Mouse (Mus musculus) kidney, embryonic 16.5 days (tissue): ENCODE results near the gene Ccnl2. TPM values are rescaled to one million over a fixed set of nuclear protein-coding genes. Genes with fewer than 3 reads are reported as not detected.

Source experiments
- ATAC-seq: fragments of 200-750 bp; cut with Nextera tagmentation; 2 replicates; pipeline ENCODE4 v1.8.0; 2017; ENCODE audit warnings: moderate TSS enrichment; ENCODE audit not compliant: low FRiP score, low TSS enrichment
- H3K27ac ChIP-seq: fragments of 300-500 bp; sonication (generic); 2 replicates; pipeline ENCODE4 v1.5.1; 2014; ENCODE audit warnings: low read length
- H3K27me3 ChIP-seq: fragments of 300-500 bp; sonication (generic); 2 replicates; pipeline ENCODE4 v1.6.1; 2014; ENCODE audit warnings: low read length, control low read depth, mixed read lengths; ENCODE audit not compliant: insufficient read depth
- H3K36me3 ChIP-seq: fragments of 300-500 bp; sonication (generic); 2 replicates; pipeline ENCODE4 v1.6.1; 2014; ENCODE audit warnings: low read length, control low read depth, mixed read lengths; ENCODE audit not compliant: insufficient read depth
- H3K4me1 ChIP-seq: fragments of 300-500 bp; sonication (generic); 2 replicates; pipeline ENCODE4 v1.6.1; 2014; ENCODE audit warnings: low read length, control low read depth, mixed read lengths; ENCODE audit not compliant: insufficient read depth
- H3K4me2 ChIP-seq: fragments of 300-500 bp; sonication (generic); replicated peaks from 2 replicates; pipeline ENCODE4 v1.6.1; 2014; ENCODE audit warnings: low read depth, low read length
- H3K4me3 ChIP-seq: fragments of 300-500 bp; sonication (generic); 2 replicates; pipeline ENCODE4 v1.5.1; 2014; ENCODE audit warnings: mild to moderate bottlenecking, low read length
- H3K9ac ChIP-seq: fragments of 300-500 bp; sonication (generic); replicated peaks from 2 replicates; pipeline ENCODE4 v1.6.1; 2014; ENCODE audit warnings: low read length
- H3K9me3 ChIP-seq: fragments of 300-500 bp; sonication (generic); 2 replicates; pipeline ENCODE4 v1.6.1; 2016; ENCODE audit warnings: low read length, control low read depth
- WGBS: fragments of 180-500 bp; shearing (Covaris S2); extraction: QIAGEN DNeasy Blood & Tissue Kit; methylation state at CpG from one replicate; pipeline ENCODE4 v1.1.7; 2014; 5-methylcytosine and 5-hydroxymethylcytosine counted together
- polyA plus RNA-seq: library from polyadenylated mRNA; unstranded; fragments of >200 nt; fragmentation: Nextera tagmentation; extraction: Ambion mirVana; gene quantifications from 2 replicates; pipeline ENCODE4 v1.2.1, GENCODE M21; 2015

The Ccnl2 gene
- polyA plus RNA-seq, 1 experiment from 2014 or later = 168 TPM

- Histone ChIP-seq H3K4me1 (peaks cover 17% of the 10 kb centered on the region), H3K27me3 (no peaks in the 10 kb centered on the region), H3K27ac (no peak overlapping the region), H3K36me3 (peaks cover 33% of the 10 kb centered on the region), H3K9me3 (no peaks in the 10 kb centered on the region), H3K4me2 (no peak overlapping the region), H3K9ac (no peak overlapping the region), H3K4me3 (no peak overlapping the region)
- 76% methylated on average over 2 of the region's 2 CpGs for WGBS
- ATAC-seq = no peak
Measured at GRCm38 (mm10) chr4:155851951-155852411, 39.7 kb downstream of the Ccnl2 start.

- 89% methylated on average over 9 of the region's 9 CpGs for WGBS
- Histone ChIP-seq H3K9ac (no peak overlapping the region), H3K4me2 (no peak overlapping the region), H3K27me3 (no peaks in the 10 kb centered on the region), H3K9me3 (no peaks in the 10 kb centered on the region), H3K4me3 (no peak overlapping the region), H3K36me3 (peaks cover 45% of the 10 kb centered on the region), H3K27ac (no peak overlapping the region), H3K4me1 (peaks cover 10% of the 10 kb centered on the region)
- no peak for ATAC-seq
Measured at GRCm38 (mm10) chr4:155853421-155853820, 41.1 kb downstream of the Ccnl2 start.

- Histone ChIP-seq H3K36me3 (peaks cover 52% of the 10 kb centered on the region), H3K27me3 (no peaks in the 10 kb centered on the region), H3K4me1 (no peaks in the 10 kb centered on the region), H3K27ac (no peak overlapping the region), H3K9ac (no peak overlapping the region), H3K4me2 (no peak overlapping the region), H3K9me3 (no peaks in the 10 kb centered on the region), H3K4me3 (no peak overlapping the region)
- 95% methylated on average over 12 of the region's 12 CpGs for WGBS
- ATAC-seq = no peak
Measured at GRCm38 (mm10) chr4:155854991-155855390, 42.7 kb downstream of the Ccnl2 start.

DNA sequence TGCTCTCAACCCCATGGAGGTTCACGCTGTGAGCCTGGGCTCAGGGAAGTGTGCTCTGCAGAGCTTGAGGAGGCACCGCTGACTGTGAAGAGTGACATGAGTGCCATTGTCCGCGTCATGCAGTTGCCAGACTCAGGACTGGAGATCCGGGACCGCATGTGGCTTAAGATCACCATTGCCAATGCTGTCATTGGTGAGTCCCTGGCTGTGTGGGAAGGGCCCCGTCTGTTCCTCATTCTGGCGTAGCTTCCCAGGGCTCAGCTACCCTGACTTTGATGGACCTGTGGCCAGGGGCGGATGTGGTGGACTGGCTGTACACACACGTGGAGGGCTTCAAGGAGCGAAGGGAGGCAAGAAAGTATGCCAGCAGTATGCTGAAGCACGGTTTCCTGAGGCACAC is 43.8 kb downstream of the Ccnl2 start:
- no peak overlapping the region for H3K9ac ChIP-seq
- 93% methylated on average over 12 of the region's 12 CpGs for WGBS
- no peak overlapping the region for H3K4me3 ChIP-seq

DNA sequence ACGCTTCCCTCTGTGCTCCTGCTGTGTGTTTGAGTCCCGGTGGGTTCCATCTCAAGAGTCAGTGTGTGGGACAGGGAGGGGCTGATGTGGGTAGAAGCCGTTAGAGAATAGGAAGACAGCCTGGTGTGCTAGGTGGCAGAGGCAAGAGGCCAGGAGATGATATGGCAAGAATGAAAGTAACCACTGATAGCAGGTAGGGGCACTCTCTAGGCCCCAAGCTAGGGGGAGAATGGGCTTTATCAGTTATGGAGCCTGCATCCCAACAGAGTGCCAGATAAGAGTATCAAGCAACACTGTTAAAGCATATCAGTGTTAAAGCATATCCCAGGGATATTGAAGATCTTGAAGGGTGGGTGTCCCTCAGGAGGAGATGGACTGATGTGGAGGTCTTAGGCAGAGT is 44.6 kb downstream of the Ccnl2 start:
- H3K9me3 ChIP-seq = no peaks in the 10 kb centered on the region
- no peak for ATAC-seq
- no peak overlapping the region for H3K9ac ChIP-seq
- H3K4me1 ChIP-seq = no peaks in the 10 kb centered on the region
- H3K27me3 ChIP-seq = no peaks in the 10 kb centered on the region
- peaks cover 55% of the 10 kb centered on the region for H3K36me3 ChIP-seq
- 75% methylated on average over 3 of the region's 3 CpGs for WGBS
- no peak overlapping the region for H3K4me3 ChIP-seq
- H3K4me2 ChIP-seq = no peak overlapping the region
- no peak overlapping the region for H3K27ac ChIP-seq

More for the DNA sequence above, 43.8 kb downstream of the Ccnl2 start:
- H3K27me3 ChIP-seq = no peaks in the 10 kb centered on the region
- peaks cover 52% of the 10 kb centered on the region for H3K36me3 ChIP-seq
- no peak for ATAC-seq
- no peak overlapping the region for H3K4me2 ChIP-seq
- no peak overlapping the region for H3K27ac ChIP-seq
- H3K4me1 ChIP-seq = no peaks in the 10 kb centered on the region
- no peaks in the 10 kb centered on the region for H3K9me3 ChIP-seq

DNA sequence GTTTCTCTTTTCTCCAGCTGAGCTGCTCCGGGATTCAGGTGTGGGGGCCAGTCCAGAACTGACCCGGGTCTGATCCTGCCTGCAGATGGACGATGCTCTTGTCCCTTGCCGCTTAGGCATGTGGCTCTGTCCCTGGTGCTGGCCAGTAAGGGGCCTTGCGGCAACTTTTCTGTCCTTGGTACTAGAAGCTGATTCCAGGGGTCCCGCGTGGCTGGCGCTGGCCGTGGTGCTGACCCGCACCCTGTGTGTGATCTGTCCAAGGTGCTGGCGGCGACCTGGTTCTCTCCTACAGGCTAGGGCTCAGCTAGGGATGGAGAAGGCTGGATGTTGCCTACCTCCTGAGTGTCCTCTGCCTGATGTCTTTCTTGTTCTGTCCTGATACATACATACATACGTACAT is 47.0 kb downstream of the Ccnl2 start:
- H3K4me3 ChIP-seq = no peak overlapping the region
- WGBS = 15% methylated on average over 13 of the region's 13 CpGs
- ATAC-seq = peak; percentile 62
- H3K4me1 ChIP-seq = no peaks in the 10 kb centered on the region
- H3K36me3 ChIP-seq = peaks cover 48% of the 10 kb centered on the region
- H3K27me3 ChIP-seq = no peaks in the 10 kb centered on the region
- no peak overlapping the region for H3K27ac ChIP-seq
- no peak overlapping the region for H3K4me2 ChIP-seq
- H3K9me3 ChIP-seq = no peaks in the 10 kb centered on the region
- H3K9ac ChIP-seq = no peak overlapping the region

- Histone ChIP-seq H3K9me3 (no peaks in the 10 kb centered on the region), H3K36me3 (peaks cover 32% of the 10 kb centered on the region), H3K27ac (no peak overlapping the region), H3K27me3 (no peaks in the 10 kb centered on the region), H3K4me2 (no peak overlapping the region), H3K4me1 (no peaks in the 10 kb centered on the region), H3K4me3 (no peak overlapping the region), H3K9ac (no peak overlapping the region)
- WGBS = 89% methylated on average over 7 of the region's 7 CpGs
- ATAC-seq = no peak
Measured at GRCm38 (mm10) chr4:155861787-155862186, 49.5 kb downstream of the Ccnl2 start.

- ATAC-seq = no peak
- H3K4me3 ChIP-seq = no peak within 1 kb of the TSS
- no peaks in the 10 kb centered on the region for H3K27me3 ChIP-seq
- no peak within 1 kb of the TSS for H3K4me2 ChIP-seq
- H3K9me3 ChIP-seq = no peaks in the 10 kb centered on the region
- H3K9ac ChIP-seq = no peak within 1 kb of the TSS
- WGBS = 88% methylated on average over 5 of the region's 5 CpGs
- no peak within 1 kb of the TSS for H3K27ac ChIP-seq
- H3K4me1 ChIP-seq = no peaks in the 10 kb centered on the region
- peaks cover 23% of the 10 kb centered on the region for H3K36me3 ChIP-seq
Measured at GRCm38 (mm10) chr4:155863001-155863400, 50.7 kb downstream of the Ccnl2 start, which contains the start of gene Tas1r3. Tas1r3 (minus strand) TSS chr4:155863362.

GRCm38 (mm10) chr4:155868614-155869298 is 56.5 kb downstream of the Ccnl2 start:
- peak overlapping the region; percentile 85 for H3K4me3 ChIP-seq
- no peaks in the 10 kb centered on the region for H3K27me3 ChIP-seq
- H3K36me3 ChIP-seq = peaks cover 20% of the 10 kb centered on the region
- peak; percentile 52 for ATAC-seq
- H3K4me1 ChIP-seq = peaks cover 18% of the 10 kb centered on the region
- WGBS = 6% methylated on average over 22 of the region's 22 CpGs
- no peak overlapping the region; the same call in 1 of the 2 replicates for H3K27ac ChIP-seq
- peak overlapping the region; percentile 95 for H3K4me2 ChIP-seq
- peak overlapping the region; percentile 83 for H3K9ac ChIP-seq
- no peaks in the 10 kb centered on the region for H3K9me3 ChIP-seq

DNA sequence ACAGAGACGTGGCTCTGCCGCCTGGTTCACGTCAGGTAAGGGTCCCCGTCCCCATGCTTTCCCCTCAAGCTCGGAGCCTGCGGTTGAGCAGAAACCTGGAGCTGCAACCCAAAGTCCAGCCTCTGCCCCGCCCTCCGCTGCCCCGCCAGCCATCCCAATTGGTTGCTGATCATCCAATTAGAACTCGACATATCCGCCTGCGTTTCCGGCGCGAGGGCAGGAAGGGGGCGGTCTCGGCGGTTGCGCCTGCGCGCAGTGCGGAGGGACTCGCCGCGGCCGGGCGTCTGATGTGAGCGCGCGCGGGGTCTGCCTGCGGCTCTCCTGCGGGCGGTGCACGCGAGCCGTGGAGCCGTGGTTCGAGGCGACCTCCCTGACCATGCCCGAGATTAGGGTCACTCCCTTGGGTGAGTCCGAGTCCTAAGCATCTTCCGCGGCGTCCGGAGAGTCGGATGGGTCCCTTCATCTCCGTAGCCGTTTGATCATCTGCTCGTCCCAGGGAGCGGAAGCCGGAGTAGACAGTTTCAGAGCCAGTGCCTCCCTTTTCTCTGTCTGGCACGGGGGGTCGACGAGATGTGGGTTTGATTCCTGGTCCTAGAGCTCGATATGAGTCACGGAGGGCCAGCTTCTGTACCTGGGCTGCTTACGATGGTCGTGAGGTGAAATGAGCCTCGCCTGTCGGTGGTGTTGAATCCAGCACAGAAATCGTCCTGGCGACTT is 57.2 kb downstream of the Ccnl2 start, which contains the start of the genes Cptp and Ints11:
Gene Cptp (minus strand): TSS at position 124 of the 717 bp plus-strand sequence.
Gene Ints11 (plus strand): TSS at position 230 of the 717 bp plus-strand sequence.
- Histone ChIP-seq H3K9me3 (no peaks in the 10 kb centered on the region), H3K9ac (peak within 1 kb of the TSS; percentile 83), H3K4me1 (peaks cover 18% of the 10 kb centered on the region), H3K27me3 (no peaks in the 10 kb centered on the region), H3K36me3 (peaks cover 23% of the 10 kb centered on the region), H3K27ac (no peak within 1 kb of the TSS; the same call in 1 of the 2 replicates), H3K4me2 (peak within 1 kb of the TSS; percentile 95), H3K4me3 (peak within 1 kb of the TSS; percentile 85)
- under 1% methylated on average over 62 of the region's 63 CpGs for WGBS
- peak; percentile 95 for ATAC-seq
